In genomic region chr16:57484043-57484795, GRCm38 (mm10) we compare ENCODE assay signal across 14 mouse cellular contexts.
DNase-seq lines count a peak whose midpoint lies in the region; ATAC-seq and TF ChIP-seq lines count a peak whose summit lies in the region.
"Had no signal": no experiment of that assay in that cellular context is flagged by ENCODE, and none has a peak within 500 bp of the region (broad histone marks: within the 10 kb centered on the region; RNA-seq: fewer than 3 reads in every experiment).

No protein-coding gene starts in this region.

- H3K36me3 ChIP-seq in kidney, embryonic 14.5 days (ENCODE audit: control insufficient read depth, insufficient read depth, low read length) = no peaks in the 10 kb centered on the region
- peaks cover 0 to 38% of the 10 kb centered on the region in 2 experiments; a peak in 2 of 4 replicates for H3K36me3 ChIP-seq in MEL (ENCODE audit: control insufficient read depth in 1 of 2, insufficient read depth in 2 of 2, low read length in 2 of 2)
- H3K36me3 ChIP-seq in intestine, embryonic 15.5 days = no peaks in the 10 kb centered on the region
- H3K36me3 ChIP-seq in neural tube, embryonic 13.5 days = no peaks in the 10 kb centered on the region
- no peaks in the 10 kb centered on the region for H3K36me3 ChIP-seq in midbrain, embryonic 10.5 days
- H3K36me3 ChIP-seq: hindbrain, embryonic 13.5 days; liver, embryonic 15.5 days had no signal

- no peak overlapping the region for H3K9ac ChIP-seq in kidney, embryonic 14.5 days (ENCODE audit: low read depth, low read length)
- H3K9ac ChIP-seq in MEL (ENCODE audit: control insufficient read depth, low read depth, low read length, poor library complexity, severe bottlenecking) = peak overlapping the region; percentile 31
- H3K9ac ChIP-seq in intestine, embryonic 15.5 days = no peak overlapping the region
- no peak overlapping the region for H3K9ac ChIP-seq in neural tube, embryonic 13.5 days
- H3K9ac ChIP-seq: hindbrain, embryonic 13.5 days; liver, embryonic 15.5 days had no signal

- no peaks in the 10 kb centered on the region for H3K9me3 ChIP-seq in kidney, embryonic 14.5 days (ENCODE audit: control insufficient read depth, low read length)
- H3K9me3 ChIP-seq in MEL (replicated peaks; ENCODE audit: insufficient read depth, low read length) = no peaks in the 10 kb centered on the region
- H3K9me3 ChIP-seq in intestine, embryonic 15.5 days = no peaks in the 10 kb centered on the region
- no peaks in the 10 kb centered on the region for H3K9me3 ChIP-seq in neural tube, embryonic 13.5 days
- H3K9me3 ChIP-seq in midbrain, embryonic 10.5 days (replicated peaks) = no peaks in the 10 kb centered on the region
- H3K9me3 ChIP-seq: hindbrain, embryonic 13.5 days; liver, embryonic 15.5 days had no signal

- peaks cover 2% of the 10 kb centered on the region; the same call in 1 of the 2 replicates for H3K79me2 ChIP-seq in MEL (ENCODE audit: control insufficient read depth, insufficient read depth, low read length, poor library complexity)

- WGBS in kidney, embryonic 14.5 days = 40% methylated on average over 12 of the region's 12 CpGs
- WGBS in intestine, embryonic 15.5 days = 42% methylated on average over 12 of the region's 12 CpGs
- 49% methylated on average over 12 of the region's 12 CpGs for WGBS in neural tube, embryonic 13.5 days
- 87% methylated on average over 12 of the region's 12 CpGs for WGBS in midbrain, embryonic 10.5 days

- H3K4me3 ChIP-seq in kidney, embryonic 14.5 days (ENCODE audit: low read length) = no peak overlapping the region
- peak overlapping the region in 1 of 2 experiments; percentile 4; a peak in 1 of 4 replicates for H3K4me3 ChIP-seq in MEL (ENCODE audit: control insufficient read depth in 1 of 2, insufficient read depth in 1 of 2, low read depth in 2 of 2, low read length in 2 of 2)
- no peak overlapping the region for H3K4me3 ChIP-seq in intestine, embryonic 15.5 days (replicated peaks)
- no peak overlapping the region for H3K4me3 ChIP-seq in neural tube, embryonic 13.5 days
- H3K4me3 ChIP-seq in midbrain, embryonic 10.5 days = no peak overlapping the region
- H3K4me3 ChIP-seq: hindbrain, embryonic 13.5 days; liver, embryonic 15.5 days; myocyte had no signal

- TF ChIP-seq RAD21 in MEL (IDR thresholded peaks at IDR 0.05; ENCODE audit: low read depth, low read length) = no peak

- TF ChIP-seq EP300 in MEL (IDR thresholded peaks at IDR 0.05; ENCODE audit: low read depth in 1 of 2, low read length in 2 of 2) = no peak

- no peak for TF ChIP-seq POLR2A in MEL (IDR thresholded peaks at IDR 0.05; ENCODE audit: control insufficient read depth in 1 of 2, insufficient read depth in 1 of 2, low read depth in 1 of 2, low read length in 2 of 2, poor library complexity in 1 of 2)

- ATAC-seq in kidney, embryonic 14.5 days (ENCODE audit: low FRiP score, low TSS enrichment) = peak; percentile 88
- ATAC-seq in intestine, embryonic 15.5 days = peak; percentile 79
- peak; percentile 28; the same call in 1 of the 2 replicates for ATAC-seq in neural tube, embryonic 13.5 days (ENCODE audit: low read depth)
- ATAC-seq: CD4-positive, CD25-positive, alpha-beta regulatory T cell, adult 4 months had no signal

- no peak for DNase-seq in kidney, postnatal 36 days
- DNase-seq in MEL (ENCODE audit: low read depth, low spot score) = peak; percentile 30
- DNase-seq in urinary bladder, postnatal 10 days (ENCODE audit: low spot score) = no peak
- DNase-seq in midbrain, embryonic 10.5 days (ENCODE audit: low spot score) = no peak
- DNase-seq: cerebellum, adult 2 months; thymus, postnatal 25 days had no signal

- no peak overlapping the region for H3K4me2 ChIP-seq in kidney, embryonic 14.5 days (replicated peaks; ENCODE audit: low read depth, low read length)
- H3K4me2 ChIP-seq in intestine, embryonic 15.5 days (replicated peaks) = no peak overlapping the region
- no peak overlapping the region for H3K4me2 ChIP-seq in neural tube, embryonic 13.5 days
- H3K4me2 ChIP-seq: hindbrain, embryonic 13.5 days; liver, embryonic 15.5 days; midbrain, embryonic 11.5 days had no signal

- TF ChIP-seq CTCF in MEL (IDR thresholded peaks at IDR 0.05 in 2 of 3, conservative IDR thresholded peaks at IDR 0.05 in 1 of 3; ENCODE audit: control insufficient read depth in 1 of 3, insufficient read depth in 1 of 3, low read depth in 2 of 3, low read length in 3 of 3, poor library complexity in 1 of 3, severe bottlenecking in 1 of 3) = no peak

- H3K4me1 ChIP-seq in kidney, embryonic 14.5 days (ENCODE audit: control insufficient read depth, insufficient read depth, low read length) = 0 out of 2 replicates have a peak, but pooled peaks cover 8% of the 10 kb centered on the region
- H3K4me1 ChIP-seq in MEL (ENCODE audit: control insufficient read depth in 1 of 2, insufficient read depth in 2 of 2, low read length in 2 of 2) = peaks cover 19 to 35% of the 10 kb centered on the region in 2 experiments
- H3K4me1 ChIP-seq in intestine, embryonic 15.5 days (replicated peaks) = 0 out of 2 replicates have a peak, but pooled peaks cover 3% of the 10 kb centered on the region
- peaks cover 5% of the 10 kb centered on the region for H3K4me1 ChIP-seq in neural tube, embryonic 13.5 days (replicated peaks)
- no peaks in the 10 kb centered on the region for H3K4me1 ChIP-seq in midbrain, embryonic 10.5 days
- H3K4me1 ChIP-seq: liver, embryonic 15.5 days had no signal

- H3K27ac ChIP-seq in kidney, embryonic 14.5 days (ENCODE audit: low read depth, low read length) = peak overlapping the region; percentile 3; the same call in 1 of the 2 replicates
- peak overlapping the region; percentile 75 for H3K27ac ChIP-seq in MEL (ENCODE audit: control insufficient read depth, low read depth, low read length)
- peak overlapping the region; percentile 76 for H3K27ac ChIP-seq in intestine, embryonic 15.5 days
- no peak overlapping the region for H3K27ac ChIP-seq in neural tube, embryonic 13.5 days (replicated peaks)
- no peak overlapping the region for H3K27ac ChIP-seq in midbrain, embryonic 10.5 days (replicated peaks)
- H3K27ac ChIP-seq: hindbrain, embryonic 13.5 days; liver, embryonic 15.5 days had no signal

- no peaks in the 10 kb centered on the region for H3K27me3 ChIP-seq in kidney, embryonic 14.5 days (ENCODE audit: control insufficient read depth, insufficient read depth, low read length)
- no peaks in the 10 kb centered on the region for H3K27me3 ChIP-seq in MEL (ENCODE audit: control insufficient read depth in 1 of 2, insufficient read depth in 2 of 2, low read length in 2 of 2)
- H3K27me3 ChIP-seq in intestine, embryonic 15.5 days (replicated peaks) = no peaks in the 10 kb centered on the region
- H3K27me3 ChIP-seq in neural tube, embryonic 13.5 days = no peaks in the 10 kb centered on the region
- H3K27me3 ChIP-seq in midbrain, embryonic 10.5 days (ENCODE audit: low read depth, poor library complexity, severe bottlenecking) = no peaks in the 10 kb centered on the region
- H3K27me3 ChIP-seq: hindbrain, embryonic 13.5 days; liver, embryonic 15.5 days had no signal

TF ChIP-seq in MEL, 35 proteins besides CTCF, POLR2A, EP300 and RAD21:
- TF ChIP-seq MXI1 (IDR thresholded peaks at IDR 0.05; ENCODE audit: low read depth, low read length) (0 out of 2 replicates have a peak, but pooled peaks have one; percentile 0), CHD1 (IDR thresholded peaks at IDR 0.05; ENCODE audit: low read depth, low read length) (0 out of 2 replicates have a peak, but pooled peaks have one; percentile 37), NELFE (IDR thresholded peaks at IDR 0.05; ENCODE audit: low read depth, low read length) (no peak)

Comparison
In these comparisons a context has a peak if more than half of its experiments do, and no peak if none do; other contexts are left out.
1. ATAC-seq: peak in every context shown above with its lines; median percentile 88 in kidney, embryonic 14.5 days; 79 in intestine, embryonic 15.5 days; 28 in neural tube, embryonic 13.5 days.
2. H3K27ac ChIP-seq: peak in kidney, embryonic 14.5 days (single experiment), MEL (single experiment) and intestine, embryonic 15.5 days (single experiment); none in neural tube, embryonic 13.5 days (single experiment) and midbrain, embryonic 10.5 days (single experiment).